8 mouse cellular contexts compared by ENCODE assay signal in the genomic region with DNA sequence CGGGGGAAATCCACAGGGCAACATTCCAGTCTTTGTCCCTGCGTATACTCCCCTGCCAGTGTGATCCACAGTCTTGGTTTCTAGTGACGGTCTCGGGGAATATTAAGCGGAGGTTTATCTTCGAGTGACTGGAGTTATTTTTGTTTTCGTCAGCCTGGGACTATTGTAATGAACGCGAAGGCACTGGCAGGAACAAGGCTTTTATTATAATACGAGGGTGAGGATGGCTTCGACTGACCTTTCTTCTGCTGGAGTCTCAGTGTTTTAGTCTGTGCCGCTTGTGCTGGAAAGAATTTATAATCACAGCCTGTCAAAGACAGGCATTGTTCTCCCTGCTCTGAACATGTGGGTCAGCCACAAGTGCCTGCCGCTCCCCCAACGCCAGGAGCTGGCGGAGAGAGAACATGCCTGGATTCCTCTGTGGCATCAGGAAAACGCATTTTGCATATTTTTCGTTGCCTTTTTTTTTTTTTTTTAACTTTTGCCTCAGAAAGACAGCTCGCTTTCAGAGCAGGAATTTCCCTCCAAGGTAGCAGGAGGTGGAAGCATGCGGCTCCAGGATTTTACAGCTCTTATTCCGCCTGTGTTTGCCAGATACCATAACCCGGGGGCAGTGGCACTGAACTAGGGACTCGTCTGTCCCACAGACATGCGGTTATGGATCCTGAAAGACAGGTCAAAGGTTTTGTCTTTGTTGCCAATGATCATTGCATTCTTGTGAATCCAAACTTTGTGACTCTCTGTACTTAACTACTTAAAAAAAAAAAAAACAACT.
DNase-seq lines count a peak whose midpoint lies in the region; ATAC-seq lines count a peak whose summit lies in the region.

No protein-coding gene starts in this region.

- H3K9me3 ChIP-seq in forebrain, embryonic 12.5 days, result no peaks in the 10 kb centered on the region
- no peaks in the 10 kb centered on the region for H3K9me3 ChIP-seq in hindbrain, embryonic 16.5 days (ENCODE audit: control insufficient read depth, low read length)
- H3K9me3 ChIP-seq in midbrain, embryonic 15.5 days, result no peaks in the 10 kb centered on the region

- H3K4me3 ChIP-seq in forebrain, embryonic 12.5 days (replicated peaks), result peak overlapping the region; percentile 25
- peak overlapping the region; percentile 31 for H3K4me3 ChIP-seq in hindbrain, embryonic 16.5 days (ENCODE audit: low read length)
- peak overlapping the region; percentile 32 for H3K4me3 ChIP-seq in midbrain, embryonic 15.5 days

- 6% methylated on average over 23 of the region's 23 CpGs for WGBS in forebrain, embryonic 12.5 days
- 3% methylated on average over 23 of the region's 23 CpGs for WGBS in hindbrain, embryonic 16.5 days
- WGBS in midbrain, embryonic 15.5 days, result 3% methylated on average over 23 of the region's 23 CpGs

- peaks cover 27% of the 10 kb centered on the region for H3K4me1 ChIP-seq in forebrain, embryonic 12.5 days
- peaks cover 19% of the 10 kb centered on the region for H3K4me1 ChIP-seq in hindbrain, embryonic 16.5 days (ENCODE audit: control insufficient read depth, insufficient read depth, low read depth, low read length)
- peaks cover 31% of the 10 kb centered on the region for H3K4me1 ChIP-seq in midbrain, embryonic 15.5 days

- peak overlapping the region; percentile 51 for H3K4me2 ChIP-seq in forebrain, embryonic 12.5 days
- peak overlapping the region; percentile 58 for H3K4me2 ChIP-seq in hindbrain, embryonic 16.5 days (ENCODE audit: low read length)
- peak overlapping the region; percentile 58 for H3K4me2 ChIP-seq in midbrain, embryonic 15.5 days

- H3K9ac ChIP-seq in forebrain, embryonic 12.5 days, result no peak overlapping the region
- peak overlapping the region; percentile 35; the same call in 1 of the 2 replicates for H3K9ac ChIP-seq in hindbrain, embryonic 16.5 days (ENCODE audit: low read depth, low read length)
- H3K9ac ChIP-seq in midbrain, embryonic 15.5 days, result peak overlapping the region; percentile 32

- no peaks in the 10 kb centered on the region for H3K36me3 ChIP-seq in forebrain, embryonic 12.5 days (replicated peaks)
- no peaks in the 10 kb centered on the region for H3K36me3 ChIP-seq in hindbrain, embryonic 16.5 days (ENCODE audit: control insufficient read depth, insufficient read depth, low read length)
- H3K36me3 ChIP-seq in midbrain, embryonic 15.5 days (replicated peaks), result no peaks in the 10 kb centered on the region

- DNase-seq in frontal cortex, postnatal 10 days (ENCODE audit: low spot score in 2 of 2), result no peak
- peak; percentile 47 for DNase-seq in left cerebral cortex, adult 11 months (ENCODE audit: low spot score)
- DNase-seq in adipocyte (ENCODE audit: low spot score), result no peak

- H3K27ac ChIP-seq in forebrain, embryonic 12.5 days, result peak overlapping the region; percentile 63
- peak overlapping the region; percentile 74 for H3K27ac ChIP-seq in hindbrain, embryonic 16.5 days (ENCODE audit: low read depth, low read length)
- peak overlapping the region; percentile 77 for H3K27ac ChIP-seq in midbrain, embryonic 15.5 days

- peak; percentile 88 for ATAC-seq in frontal cortex, adult (ENCODE audit: low TSS enrichment)
- peak; percentile 84 for ATAC-seq in forebrain, embryonic 12.5 days (ENCODE audit: low FRiP score)
- ATAC-seq in hindbrain, embryonic 16.5 days, result peak; percentile 69
- peak; percentile 89 for ATAC-seq in midbrain, embryonic 15.5 days (replicated peaks)
- no peak for ATAC-seq in monocyte, adult 5-6 weeks (replicated peaks; ENCODE audit: insufficient number of reproducible peaks, low FRiP score, low TSS enrichment, poor library complexity, severe bottlenecking)

- no peaks in the 10 kb centered on the region for H3K27me3 ChIP-seq in forebrain, embryonic 12.5 days
- no peaks in the 10 kb centered on the region for H3K27me3 ChIP-seq in hindbrain, embryonic 16.5 days (replicated peaks; ENCODE audit: control insufficient read depth, insufficient read depth, low read length)
- H3K27me3 ChIP-seq in midbrain, embryonic 15.5 days (replicated peaks), result no peaks in the 10 kb centered on the region
